Mouse (Mus musculus) forebrain, embryonic 13.5 days (tissue): Measurements from ENCODE around the gene Dusp16. TPM values are rescaled to one million over a fixed set of nuclear protein-coding genes. Genes with fewer than 3 reads are reported as not detected.

Experiments used
- polyA plus RNA-seq: library from polyadenylated mRNA; unstranded; fragments of >200 nt; fragmentation: Nextera tagmentation; extraction: Ambion mirVana; gene quantifications from 2 replicates; pipeline ENCODE4 v1.2.1, GENCODE M21; 2015

Dusp16 gene
- polyA plus RNA-seq, 1 experiment from 2014 or later = 15.4 TPM

Other genes with a start within 250 kb of the Dusp16 start
- 22.5 and 26.6 TPM in 2 replicates for gene Lrp6, start 225.7 kb downstream of the Dusp16 start, polyA plus RNA-seq
- gene Mansc1, start 160.1 kb downstream of the Dusp16 start, polyA plus RNA-seq = 0.77 and 0.89 TPM in 2 replicates
- gene Borcs5, start 153.1 kb downstream of the Dusp16 start, polyA plus RNA-seq = 35.5 and 40.2 TPM in 2 replicates
- gene Crebl2, start 37.5 kb upstream of the Dusp16 start, polyA plus RNA-seq = 2.5 and 2.6 TPM in 2 replicates
- 45.5 and 46.4 TPM in 2 replicates for gene Gpr19, start 106.0 kb upstream of the Dusp16 start, polyA plus RNA-seq
- gene Cdkn1b, start 127.8 kb upstream of the Dusp16 start, polyA plus RNA-seq = 48.8 and 58.5 TPM in 2 replicates
- 3.5 and 3.6 TPM in 2 replicates for gene Apold1, start 189.1 kb upstream of the Dusp16 start, polyA plus RNA-seq
- gene Ddx47, start 219.0 kb upstream of the Dusp16 start, polyA plus RNA-seq = 93.9 and 101 TPM in 2 replicates